Mouse (Mus musculus): ENCODE results near the gene Apol9b. TPM values are rescaled to one million over a fixed set of nuclear protein-coding genes. Genes with fewer than 3 reads are reported as not detected.
"Not testable (repeated sequence)": the region's sequence is repeated elsewhere in the genome, so short reads cannot be mapped to it uniquely, and the experiment has no call there.

Apol9b gene
- not detected for total RNA-seq (2021)
- long read RNA-seq, experiment 1, result 0 reads
- long read RNA-seq, experiment 2, result 0 reads

DNA sequence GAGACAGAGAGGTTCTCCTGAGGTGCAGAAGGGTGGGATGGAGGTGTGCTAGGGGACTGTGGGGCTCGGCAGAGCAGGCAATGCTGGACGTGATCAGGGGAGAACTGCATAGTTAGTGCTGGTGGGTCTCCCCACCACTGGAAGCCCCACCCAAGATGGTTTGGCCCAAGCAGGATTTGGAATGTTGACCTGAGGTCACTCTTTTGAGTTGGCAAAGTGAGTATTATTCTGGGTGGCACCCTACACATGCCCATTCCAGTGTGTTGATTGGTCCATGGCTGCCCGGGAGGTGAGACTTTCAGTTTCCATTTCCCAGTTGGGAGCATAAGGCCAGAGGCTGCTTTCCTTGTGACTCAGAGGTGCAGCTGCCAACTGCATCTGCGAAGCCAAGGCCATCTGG is at the start of gene Apol9b:
Gene Apol9b (plus strand): TSS at position 301 of the 400 bp plus-strand sequence.
- not testable (repeated sequence) for DNase-seq (ENCODE audit: low spot score in 2 of 2); H3K27ac ChIP-seq; H3K4me3 ChIP-seq

- H3K4me3 ChIP-seq, H3K27ac ChIP-seq: not testable (repeated sequence)
- peak in 1 of 2 experiments; percentile 19 for DNase-seq (ENCODE audit: low spot score in 2 of 2)
- peak; percentile 70 for TF ChIP-seq CTCF (conservative IDR thresholded peaks at IDR 0.05)
Measured at GRCm38 (mm10) chr15:77683944-77684343, 44.9 kb upstream of the Apol9b start.

DNA sequence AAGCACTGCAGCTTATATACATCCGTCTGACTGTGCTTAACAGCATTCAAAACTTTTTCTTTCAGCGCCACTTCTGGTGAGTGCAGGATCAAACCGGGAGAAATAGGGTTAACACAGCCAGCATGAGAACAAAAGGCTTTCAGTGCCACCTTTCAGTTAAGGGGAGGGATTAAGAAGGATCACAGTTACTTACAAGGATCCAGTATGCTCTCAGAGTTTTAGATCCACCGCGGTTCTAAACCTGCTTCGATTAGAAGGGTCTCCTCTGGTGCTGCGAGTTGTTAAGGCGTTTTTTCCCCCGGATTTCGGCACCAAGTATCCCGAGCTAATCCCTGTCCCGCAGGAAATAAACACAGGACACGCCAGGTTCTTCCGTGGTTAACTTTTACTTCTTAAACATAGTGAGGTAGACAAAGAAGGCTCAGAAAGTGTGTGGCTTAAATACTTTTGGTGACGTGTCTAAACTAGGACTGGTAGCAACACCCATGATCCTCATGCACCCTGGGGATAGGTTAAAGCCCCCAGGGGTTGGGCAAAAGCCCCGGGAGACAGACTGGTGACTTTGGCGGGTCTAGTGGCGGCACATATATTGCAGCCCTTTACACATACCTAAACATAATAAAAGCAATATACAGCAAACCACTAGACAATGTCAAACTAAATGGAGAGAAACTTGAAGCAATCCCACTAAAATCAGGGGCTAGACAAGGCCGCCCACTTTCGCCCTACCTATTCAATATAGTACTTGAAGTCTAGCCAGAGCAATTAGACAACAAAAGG is 37.1 kb upstream of the Apol9b start:
- not testable (repeated sequence) for H3K27ac ChIP-seq; DNase-seq (ENCODE audit: low spot score in 2 of 2); H3K4me3 ChIP-seq

DNA sequence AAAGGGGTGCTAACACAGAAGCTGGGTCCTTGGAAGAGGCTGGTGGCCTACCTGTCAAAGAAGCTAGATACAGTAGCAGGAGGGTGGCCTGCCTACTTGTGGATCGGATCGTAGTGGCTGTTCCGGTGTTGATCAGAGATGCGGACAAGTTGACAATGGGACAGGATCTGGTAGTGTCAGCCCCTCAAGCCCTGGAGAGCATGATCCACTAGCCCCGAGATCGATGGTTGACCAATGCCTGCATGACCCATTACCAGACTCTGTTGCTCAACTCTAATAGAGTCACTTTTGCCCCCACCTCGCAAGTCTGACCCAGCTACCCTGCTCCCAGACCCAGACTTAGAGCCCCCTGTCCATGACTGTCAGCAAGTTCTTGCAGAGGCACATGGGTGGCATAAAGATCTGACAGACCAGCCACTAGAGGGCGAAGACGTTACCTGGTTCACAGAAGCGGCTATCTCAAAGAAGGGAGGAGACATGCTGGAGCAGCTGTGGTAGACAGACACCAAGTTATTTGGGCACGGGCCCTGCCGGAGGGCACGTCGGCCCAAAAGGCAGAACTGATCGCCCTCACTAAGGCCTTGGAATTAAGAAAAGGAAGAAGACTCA is 34.0 kb upstream of the Apol9b start:
- peak; percentile 60 for TF ChIP-seq CTCF (conservative IDR thresholded peaks at IDR 0.05)
- DNase-seq (ENCODE audit: low spot score in 2 of 2), result peak in 1 of 2 experiments; percentile 1

DNA sequence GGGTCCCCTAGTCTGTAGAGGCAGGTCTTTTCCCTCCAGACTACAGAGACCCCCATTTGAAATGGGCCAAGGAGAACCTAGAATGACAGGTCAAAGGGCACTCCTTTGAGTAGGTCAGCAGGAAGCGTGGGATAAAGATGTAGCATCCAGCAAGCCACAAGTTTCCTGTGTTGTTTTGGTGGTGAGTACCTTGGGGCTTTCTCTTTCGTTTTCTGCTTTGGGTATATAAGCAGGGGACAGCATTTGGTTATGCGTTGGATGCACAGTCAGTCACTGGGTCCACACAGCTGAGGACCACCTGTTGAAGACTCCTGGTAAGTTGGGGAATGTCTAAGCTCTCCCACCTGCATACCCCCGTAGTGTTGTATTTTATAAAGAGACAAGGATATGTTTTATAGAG is 30.2 kb upstream of the Apol9b start, which contains the start of gene Apol7e:
Gene Apol7e (plus strand): TSS at position 202 of the 400 bp plus-strand sequence.
- DNase-seq (ENCODE audit: low spot score in 2 of 2), result not testable (repeated sequence)

More for the DNA sequence above, 34.0 kb upstream of the Apol9b start:
- H3K4me3 ChIP-seq, H3K27ac ChIP-seq: not testable (repeated sequence)

GRCm38 (mm10) chr15:77705306-77705705 is 23.5 kb upstream of the Apol9b start:
- not testable (repeated sequence) for DNase-seq (ENCODE audit: low spot score in 2 of 2); H3K4me3 ChIP-seq; H3K27ac ChIP-seq

More for the DNA sequence above, 30.2 kb upstream of the Apol9b start, which contains the start of gene Apol7e:
- H3K4me3 ChIP-seq, H3K27ac ChIP-seq: not testable (repeated sequence)

DNA sequence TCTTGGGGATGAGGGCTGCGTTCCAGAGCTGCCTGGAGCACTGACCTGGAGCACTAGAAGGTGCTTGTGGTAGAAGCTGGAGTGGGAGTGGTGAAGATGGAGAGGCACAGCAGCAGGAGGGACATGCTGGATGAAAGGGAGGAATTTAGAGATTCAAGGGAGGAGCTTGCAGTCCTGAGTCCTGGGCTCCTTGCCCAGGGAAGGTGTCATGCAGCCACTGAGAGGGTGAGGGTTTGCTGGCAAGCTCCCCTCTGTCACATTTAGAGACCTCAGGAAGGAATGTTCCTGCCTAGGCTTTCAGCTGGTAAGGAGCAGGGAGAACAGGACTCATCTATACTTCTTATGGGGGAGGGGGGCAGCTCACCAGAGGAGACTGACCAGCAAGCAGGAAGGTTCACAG is 19.9 kb upstream of the Apol9b start:
- H3K27ac ChIP-seq; DNase-seq (ENCODE audit: low spot score in 2 of 2); H3K4me3 ChIP-seq: not testable (repeated sequence)

- not testable (repeated sequence) for H3K27ac ChIP-seq; DNase-seq (ENCODE audit: low spot score in 2 of 2); H3K4me3 ChIP-seq
Measured at GRCm38 (mm10) chr15:77718240-77718639, 10.6 kb upstream of the Apol9b start.

DNA sequence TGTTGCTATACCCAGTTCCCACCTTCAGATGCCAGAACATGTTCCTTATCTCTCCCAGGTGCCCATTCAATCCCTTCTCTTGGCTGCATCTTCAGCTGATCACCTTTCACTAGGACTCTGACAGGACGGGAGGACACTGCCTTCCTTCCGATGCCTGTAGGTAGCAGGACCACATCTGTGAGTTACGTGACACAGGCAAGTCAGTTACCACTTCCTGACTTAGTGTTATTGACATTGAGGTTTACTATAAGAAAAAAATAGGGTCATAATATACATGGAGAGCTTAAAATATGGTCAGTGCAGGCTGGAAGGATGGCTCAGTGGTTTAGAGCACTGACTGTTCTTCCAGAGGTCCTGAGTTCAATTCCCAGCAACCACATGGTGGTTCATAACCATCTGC is 7.3 kb upstream of the Apol9b start:
- H3K4me3 ChIP-seq; DNase-seq (ENCODE audit: low spot score in 2 of 2); H3K27ac ChIP-seq: not testable (repeated sequence)

GRCm38 (mm10) chr15:77724208-77724911 is 4.5 kb upstream of the Apol9b start:
- DNase-seq (ENCODE audit: low spot score in 2 of 2); H3K4me3 ChIP-seq: not testable (repeated sequence)

DNA sequence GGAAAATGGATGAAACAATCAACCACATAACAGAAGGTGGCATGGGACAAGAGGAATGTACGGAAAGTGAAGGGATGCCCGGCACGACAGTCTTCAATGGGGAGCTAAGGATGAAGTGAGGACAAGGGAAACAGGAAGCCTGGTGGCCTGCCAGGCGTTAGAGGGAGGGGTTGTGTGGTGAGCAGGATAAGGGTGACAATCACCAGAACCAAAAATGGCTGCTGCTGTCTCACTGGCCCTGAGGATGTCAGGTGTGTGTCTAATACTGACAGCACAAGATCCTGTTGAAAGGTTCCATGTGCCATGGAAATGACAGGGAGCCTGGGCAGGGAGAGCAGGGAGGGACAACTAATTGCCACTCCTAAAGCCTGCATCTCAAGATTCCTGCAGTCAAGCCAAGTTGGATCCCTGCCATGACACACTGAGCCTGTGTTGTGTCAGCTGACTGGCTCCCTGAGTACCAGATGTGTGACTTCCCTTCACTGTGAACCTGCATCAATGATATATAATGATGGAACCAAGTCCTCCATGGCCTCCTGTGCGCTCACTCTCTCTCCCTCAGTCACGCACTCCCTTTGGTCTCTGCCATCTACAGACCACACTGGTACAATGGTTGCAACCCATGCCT is 3.3 kb upstream of the Apol9b start:
- H3K4me3 ChIP-seq; DNase-seq (ENCODE audit: low spot score in 2 of 2); H3K27ac ChIP-seq: not testable (repeated sequence)

More at GRCm38 (mm10) chr15:77724208-77724911, 4.5 kb upstream of the Apol9b start:
- H3K27ac ChIP-seq, result not testable (repeated sequence)

GRCm38 (mm10) chr15:77727139-77727538 is 1.7 kb upstream of the Apol9b start:
- not testable (repeated sequence) for DNase-seq (ENCODE audit: low spot score in 2 of 2); H3K27ac ChIP-seq; H3K4me3 ChIP-seq
- peak; percentile 63 for TF ChIP-seq CTCF (conservative IDR thresholded peaks at IDR 0.05)

- DNase-seq (ENCODE audit: low spot score in 2 of 2); H3K4me3 ChIP-seq; H3K27ac ChIP-seq: not testable (repeated sequence)
Measured at GRCm38 (mm10) chr15:77727745-77728144, 1.1 kb upstream of the Apol9b start.

All from layer of hippocampus, adult 2 months (tissue).